Mouse (Mus musculus) stomach, embryonic 16.5 days (tissue): ENCODE results near the gene Tmem121b. TPM values are rescaled to one million over a fixed set of nuclear protein-coding genes. Genes with fewer than 3 reads are reported as not detected.

Source experiments
- ATAC-seq: fragments of 200-750 bp; cut with Nextera tagmentation; 2 replicates; pipeline ENCODE4 v1.8.0; 2017; ENCODE audit warnings: moderate number of reproducible peaks, moderate TSS enrichment; ENCODE audit not compliant: insufficient read depth, low FRiP score
- H3K27ac ChIP-seq: fragments of 300-500 bp; sonication (generic); 2 replicates; pipeline ENCODE4 v1.5.1; 2014; ENCODE audit warnings: low read length
- H3K27me3 ChIP-seq: fragments of 300-500 bp; sonication (generic); 2 replicates; pipeline ENCODE4 v1.6.1; 2014; ENCODE audit warnings: low read length, control low read depth, mixed read lengths; ENCODE audit not compliant: control insufficient read depth, insufficient read depth
- H3K36me3 ChIP-seq: fragments of 300-500 bp; sonication (generic); 2 replicates; pipeline ENCODE4 v1.6.1; 2014; ENCODE audit warnings: low read length; ENCODE audit not compliant: control insufficient read depth, insufficient read depth
- H3K4me1 ChIP-seq: fragments of 300-500 bp; sonication (generic); 2 replicates; pipeline ENCODE4 v1.6.1; 2014; ENCODE audit warnings: low read length, control low read depth, mixed read lengths; ENCODE audit not compliant: control insufficient read depth, insufficient read depth
- H3K4me2 ChIP-seq: fragments of 300-500 bp; sonication (generic); 2 replicates; pipeline ENCODE4 v1.6.1; 2014; ENCODE audit warnings: low read depth, low read length, mixed read lengths
- H3K4me3 ChIP-seq: fragments of 300-500 bp; sonication (generic); replicated peaks from 2 replicates; pipeline ENCODE4 v1.5.1; 2014; ENCODE audit warnings: mild to moderate bottlenecking, low read length
- H3K9ac ChIP-seq: fragments of 300-500 bp; sonication (generic); 2 replicates; pipeline ENCODE4 v1.6.1; 2014; ENCODE audit warnings: low read length
- H3K9me3 ChIP-seq: fragments of 300-500 bp; sonication (generic); replicated peaks from 2 replicates; pipeline ENCODE4 v1.6.1; 2016; ENCODE audit warnings: low read length, control low read depth; ENCODE audit not compliant: control insufficient read depth
- WGBS: fragments of 180-500 bp; shearing (Covaris S2); extraction: QIAGEN DNeasy Blood & Tissue Kit; methylation state at CpG from one replicate; pipeline ENCODE4 v1.1.7; 2014; 5-methylcytosine and 5-hydroxymethylcytosine counted together
- polyA plus RNA-seq: library from polyadenylated mRNA; unstranded; fragments of >200 nt; fragmentation: Nextera tagmentation; extraction: Ambion mirVana; gene quantifications from 2 replicates; pipeline ENCODE4 v1.2.1, GENCODE M21; 2015

Gene Tmem121b
- polyA plus RNA-seq, 1 experiment from 2014 or later, result 0.04 TPM

DNA sequence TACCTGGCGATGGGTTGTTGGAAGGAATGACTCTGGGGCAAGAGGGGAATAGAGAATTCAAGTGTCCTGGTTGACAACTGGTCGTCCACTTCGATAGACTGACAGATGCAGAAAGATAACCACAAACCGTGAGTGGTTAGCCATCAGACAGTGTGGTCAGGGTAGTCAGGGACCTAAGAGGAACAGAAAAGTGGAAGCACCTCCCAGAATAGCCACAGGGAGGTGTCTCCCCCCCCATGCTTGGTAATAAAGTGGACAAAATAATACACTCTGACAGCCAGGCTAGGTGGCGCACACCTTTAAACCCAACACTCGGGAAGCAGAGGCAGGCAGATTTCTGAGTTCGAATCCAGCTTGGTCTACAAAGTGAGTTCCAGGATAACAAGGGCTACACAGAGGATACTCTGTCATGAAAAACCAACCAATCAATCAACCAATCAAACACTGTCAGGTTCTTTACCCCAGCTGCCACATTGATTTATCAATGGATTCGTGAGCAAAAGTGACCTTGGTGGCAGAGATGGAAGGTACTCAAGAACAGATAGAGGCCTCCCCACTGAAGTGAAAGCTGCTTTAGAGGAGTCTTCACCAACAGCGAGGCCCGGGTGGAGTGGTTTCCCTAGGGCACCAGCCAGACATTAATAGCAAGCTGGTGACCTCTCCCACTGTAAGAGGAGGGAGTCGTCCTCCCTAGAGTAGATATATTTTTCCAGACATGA lies 41.1 kb downstream of the Tmem121b start:
- Histone ChIP-seq H3K4me3 (no peak overlapping the region), H3K27me3 (no peaks in the 10 kb centered on the region), H3K9ac (no peak overlapping the region), H3K4me2 (no peak overlapping the region), H3K36me3 (no peaks in the 10 kb centered on the region), H3K9me3 (no peaks in the 10 kb centered on the region), H3K27ac (no peak overlapping the region), H3K4me1 (no peaks in the 10 kb centered on the region)
- WGBS, result 76% methylated on average over 11 of the region's 11 CpGs
- no peak for ATAC-seq

- Histone ChIP-seq H3K36me3 (no peaks in the 10 kb centered on the region), H3K27ac (no peak overlapping the region), H3K9me3 (no peaks in the 10 kb centered on the region), H3K27me3 (no peaks in the 10 kb centered on the region), H3K4me3 (no peak overlapping the region), H3K4me1 (no peaks in the 10 kb centered on the region), H3K4me2 (no peak overlapping the region), H3K9ac (no peak overlapping the region)
- WGBS, result 87% methylated on average over 3 of the region's 3 CpGs
- ATAC-seq, result no peak
Observed at GRCm38 (mm10) chr6:120450208-120450607, 43.4 kb downstream of the Tmem121b start.

DNA sequence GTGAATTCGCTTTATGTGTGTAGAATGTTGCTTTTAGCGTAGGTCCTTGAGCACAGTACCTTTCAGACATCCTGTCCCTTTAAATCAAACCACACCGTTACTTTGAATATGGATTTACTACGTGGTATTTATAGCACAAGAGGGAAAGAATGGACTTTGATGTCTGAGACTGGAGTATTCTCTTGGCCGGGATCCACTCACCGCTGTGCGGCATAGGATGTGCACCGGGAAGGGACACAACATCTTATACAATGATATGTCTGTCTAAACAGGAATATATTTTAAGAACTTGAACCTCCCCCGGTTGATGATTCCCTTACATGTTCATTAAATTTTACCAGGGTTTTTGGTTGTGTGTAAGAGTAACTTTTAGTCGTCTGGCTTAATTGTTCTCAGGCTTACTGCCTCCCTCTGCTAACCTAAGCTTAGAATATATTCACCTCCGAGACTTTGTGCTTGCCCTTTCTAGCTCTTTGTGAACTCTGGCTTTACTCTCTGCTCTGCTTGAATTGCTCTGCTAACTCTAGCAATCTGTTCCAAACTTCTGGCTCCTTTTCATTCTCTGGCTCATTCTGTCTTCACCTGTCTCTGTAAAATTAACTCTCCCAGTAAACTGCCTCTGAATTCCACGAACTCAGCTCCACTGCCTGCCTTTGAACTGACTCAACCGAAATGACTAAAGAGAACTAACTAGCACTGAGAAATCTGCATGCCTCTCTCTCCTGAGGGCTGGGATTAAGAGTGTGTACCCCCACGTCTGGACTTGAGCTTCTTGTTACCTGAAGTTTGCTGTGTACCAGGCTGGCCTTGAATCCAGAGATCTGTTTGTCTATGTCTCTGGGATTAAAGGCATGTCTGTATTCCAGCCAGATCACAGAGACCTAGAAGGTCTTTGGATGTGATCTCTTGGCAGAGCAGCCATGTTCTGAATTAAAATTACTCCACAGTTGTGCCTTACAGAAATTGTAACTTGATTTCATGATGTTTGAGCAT lies 49.9 kb downstream of the Tmem121b start:
- no peak overlapping the region for H3K27ac ChIP-seq

GRCm38 (mm10) chr6:120442171-120442749 lies 51.3 kb downstream of the Tmem121b start:
- ATAC-seq, result no peak
- Histone ChIP-seq H3K4me2 (no peak overlapping the region), H3K4me1 (no peaks in the 10 kb centered on the region), H3K27ac (no peak overlapping the region), H3K36me3 (peaks cover 22% of the 10 kb centered on the region), H3K9ac (no peak overlapping the region), H3K4me3 (no peak overlapping the region), H3K27me3 (no peaks in the 10 kb centered on the region), H3K9me3 (no peaks in the 10 kb centered on the region)
- 78% methylated on average over 4 of the region's 4 CpGs for WGBS

More for the DNA sequence above, 49.9 kb downstream of the Tmem121b start:
- Histone ChIP-seq H3K36me3 (peaks cover 20% of the 10 kb centered on the region), H3K9me3 (no peaks in the 10 kb centered on the region), H3K4me3 (no peak overlapping the region), H3K9ac (no peak overlapping the region), H3K27me3 (no peaks in the 10 kb centered on the region), H3K4me1 (no peaks in the 10 kb centered on the region), H3K4me2 (no peak overlapping the region)
- ATAC-seq, result no peak
- 77% methylated on average over 14 of the region's 14 CpGs for WGBS

Other genes starting within 250 kb of the Tmem121b start
- not detected in 2 replicates for gene D330020A13Rik, start 199.4 kb downstream of the Tmem121b start, polyA plus RNA-seq
- 0.68 and 0.77 TPM in 2 replicates for gene B4galnt3, start 199.2 kb downstream of the Tmem121b start, polyA plus RNA-seq
- gene Kdm5a, start 129.7 kb downstream of the Tmem121b start, polyA plus RNA-seq, result 37.5 and 39.4 TPM in 2 replicates
- 19.3 and 20.8 TPM in 2 replicates for gene Ccdc77, start 129.4 kb downstream of the Tmem121b start, polyA plus RNA-seq
- gene Il17ra, start 30.6 kb downstream of the Tmem121b start, polyA plus RNA-seq, result 7.7 and 8.5 TPM in 2 replicates
- 15.9 and 16.1 TPM in 2 replicates for gene Hdhd5, start 37.5 kb upstream of the Tmem121b start, polyA plus RNA-seq
- gene Cecr2, start 172.6 kb upstream of the Tmem121b start, polyA plus RNA-seq, result 1.2 and 1.6 TPM in 2 replicates